Mouse (Mus musculus) telencephalon, adult 2 months (tissue): ENCODE results near the gene Nlrc5.
"Not testable (repeated sequence)": the region's sequence is repeated elsewhere in the genome, so short reads cannot be mapped to it uniquely, and the experiment has no call there.

ENCODE experiments used
- DNase-seq: peaks from one replicate; pipeline ENCODE4 v3.0.0-alpha.2; 2011; ENCODE audit warnings: low read depth, low spot score

The Nlrc5 gene

GRCm38 (mm10) chr8:94433981-94434466 is at the start of gene Nlrc5:
TSS of gene Nlrc5 (plus strand) at chr8:94434356.
- DNase-seq: peak; percentile 18

- no peak for DNase-seq
These were observed 48.5 kb upstream of the Nlrc5 start for GRCm38 (mm10) chr8:94385506-94386213.

DNA sequence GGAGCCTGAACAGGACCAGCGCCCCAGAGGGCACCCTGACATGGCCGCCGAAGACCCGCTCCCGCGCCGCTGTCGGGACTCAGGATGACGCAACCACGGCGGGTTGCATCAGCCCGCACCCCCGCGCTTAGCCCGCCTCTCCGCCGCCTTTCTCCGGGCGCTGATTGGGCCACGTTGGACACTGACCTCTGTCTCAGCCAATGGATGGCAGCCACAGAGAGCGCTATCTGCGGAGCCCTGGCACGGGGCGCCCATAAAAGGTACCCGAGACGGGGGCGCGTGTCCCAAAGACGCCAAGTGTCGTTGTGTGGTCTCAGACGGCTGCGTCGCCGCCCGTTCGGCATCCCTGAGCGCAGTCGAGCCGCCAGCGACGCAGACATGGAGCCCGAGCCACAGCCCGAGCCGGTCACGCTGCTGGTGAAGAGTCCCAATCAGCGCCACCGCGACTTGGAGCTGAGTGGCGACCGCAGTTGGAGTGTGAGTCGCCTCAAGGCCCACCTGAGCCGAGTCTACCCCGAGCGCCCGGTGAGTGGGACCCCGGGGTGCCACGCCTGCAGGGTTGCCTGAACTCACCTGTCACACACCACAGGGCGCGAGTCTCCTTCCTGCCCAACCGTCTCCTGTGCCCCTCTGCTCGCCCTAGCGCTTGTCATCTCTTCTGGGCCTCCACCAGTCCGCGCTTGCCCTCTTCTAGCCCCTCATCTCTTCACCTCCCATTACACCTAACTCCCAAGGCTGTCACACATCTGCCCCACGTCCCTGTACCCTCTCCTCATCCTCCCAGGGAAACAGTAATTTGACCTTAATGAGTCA is 47.7 kb upstream of the Nlrc5 start, which contains the start of gene Herpud1:
Gene Herpud1, plus strand, starts transcription at position 225 of the 813 bp plus-strand sequence.
- DNase-seq: peak; percentile 94

GRCm38 (mm10) chr8:94387027-94387684 is 47.0 kb upstream of the Nlrc5 start:
- DNase-seq: no peak

DNA sequence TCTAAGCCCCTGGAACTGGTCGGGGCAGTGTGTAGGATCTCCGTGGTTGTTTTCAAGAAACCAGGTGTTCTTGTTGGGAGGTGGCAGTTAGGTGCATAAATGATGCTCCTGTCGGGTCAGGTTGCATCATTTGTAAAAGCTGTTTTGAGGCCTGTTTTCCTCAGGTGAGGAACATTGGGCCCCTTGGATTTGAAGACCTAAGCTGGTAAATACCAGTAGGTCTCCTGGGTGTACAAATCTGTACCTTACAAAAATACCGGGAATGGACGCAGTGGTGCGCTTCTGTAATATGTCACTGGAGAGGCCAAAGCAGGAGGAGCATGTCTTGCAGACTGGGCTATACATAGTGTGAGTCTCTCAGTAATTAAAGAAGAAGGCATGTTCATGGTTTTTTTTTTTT is 46.4 kb upstream of the Nlrc5 start:
- DNase-seq: no peak

DNA sequence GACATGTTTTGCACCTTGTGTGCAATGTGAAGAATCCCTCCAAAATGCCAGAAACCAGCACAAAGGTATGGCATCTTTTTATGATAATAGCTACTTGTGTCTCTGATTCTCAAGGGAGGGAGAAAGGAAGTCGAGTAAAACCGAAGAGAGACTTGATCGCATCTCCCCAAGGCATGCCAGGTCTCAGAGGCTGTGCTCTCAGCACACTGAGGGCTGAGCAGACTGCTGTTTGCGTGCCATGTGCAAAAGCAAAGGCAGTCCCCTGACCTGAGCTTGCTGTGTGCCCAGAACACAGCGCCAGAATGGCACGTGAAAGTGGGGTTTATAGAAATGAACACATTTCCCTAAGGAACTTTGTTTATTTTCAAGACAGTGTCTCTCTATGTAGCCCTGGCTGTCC is 44.6 kb upstream of the Nlrc5 start:
- DNase-seq: no peak

DNA sequence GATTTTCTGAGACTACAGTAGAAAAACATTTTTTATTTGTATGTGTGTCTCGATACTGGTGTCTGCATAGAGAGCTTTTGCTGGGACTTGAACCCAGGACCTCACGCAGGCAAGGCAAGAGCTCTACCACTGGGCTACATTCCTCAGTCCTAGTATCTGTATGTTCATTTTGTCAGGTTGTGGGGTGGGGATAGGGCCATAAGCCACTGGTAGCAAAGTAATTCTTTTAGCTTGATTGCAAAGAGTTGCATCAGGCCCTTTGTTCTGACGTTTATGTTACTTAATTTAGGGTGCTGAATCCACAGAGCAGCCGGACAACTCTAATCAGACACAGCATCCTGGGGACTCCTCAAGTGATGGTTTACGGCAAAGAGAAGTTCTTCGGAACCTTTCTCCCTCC is 43.7 kb upstream of the Nlrc5 start:
- DNase-seq: no peak

- no peak for DNase-seq
These were observed 43.2 kb upstream of the Nlrc5 start for GRCm38 (mm10) chr8:94390910-94391309.

DNA sequence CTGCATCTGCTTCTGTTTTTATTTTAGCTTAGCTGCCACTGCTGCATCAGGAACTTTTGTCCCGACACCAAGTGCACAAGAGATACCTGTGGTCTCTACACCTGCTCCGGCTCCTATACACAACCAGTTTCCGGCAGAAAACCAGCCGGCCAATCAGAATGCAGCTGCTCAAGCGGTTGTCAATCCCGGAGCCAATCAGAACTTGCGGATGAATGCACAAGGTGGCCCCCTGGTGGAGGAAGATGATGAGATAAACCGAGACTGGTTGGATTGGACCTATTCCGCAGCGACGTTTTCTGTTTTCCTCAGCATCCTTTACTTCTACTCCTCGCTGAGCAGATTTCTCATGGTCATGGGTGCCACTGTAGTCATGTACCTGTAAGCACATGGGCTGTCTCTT is 42.0 kb upstream of the Nlrc5 start:
- DNase-seq: no peak

GRCm38 (mm10) chr8:94392648-94393047 is 41.5 kb upstream of the Nlrc5 start:
- no peak for DNase-seq

GRCm38 (mm10) chr8:94395851-94396540 is 38.2 kb upstream of the Nlrc5 start:
- DNase-seq: no peak

GRCm38 (mm10) chr8:94396964-94397657 is 37.0 kb upstream of the Nlrc5 start:
- no peak for DNase-seq

- no peak for DNase-seq
These were observed 35.6 kb upstream of the Nlrc5 start for GRCm38 (mm10) chr8:94398587-94398986.

DNA sequence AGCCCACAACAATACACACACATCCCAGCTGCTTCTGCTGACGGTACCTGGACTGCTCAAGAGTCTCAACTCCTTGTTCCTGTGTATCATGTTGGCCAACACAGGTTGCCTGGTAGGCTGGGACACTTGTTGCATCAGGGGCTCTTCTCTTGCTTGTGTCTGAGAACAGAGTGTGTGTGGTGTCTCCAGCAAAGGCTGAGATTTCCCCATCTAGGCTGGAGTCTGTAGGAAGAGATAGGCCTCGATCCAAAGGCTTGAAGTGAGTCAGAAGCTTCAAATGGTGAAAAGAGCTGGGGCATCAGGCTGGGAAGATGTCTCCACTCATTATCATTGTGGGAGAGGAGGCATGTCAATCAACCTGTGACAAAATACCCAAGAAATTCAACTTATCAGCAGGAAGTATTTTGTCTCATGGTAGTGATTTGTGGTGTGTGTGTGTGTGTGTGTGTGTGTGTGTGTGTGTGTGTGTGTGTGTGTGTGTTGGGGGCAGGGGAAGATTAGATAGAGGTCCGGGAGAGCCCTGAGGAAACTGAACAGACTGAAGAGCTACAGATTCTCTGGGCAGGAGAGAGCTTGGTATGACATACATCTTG is 34.7 kb upstream of the Nlrc5 start:
- no peak for DNase-seq

- not testable (repeated sequence) for DNase-seq
These were observed 34.2 kb upstream of the Nlrc5 start for GRCm38 (mm10) chr8:94399957-94400356.

DNA sequence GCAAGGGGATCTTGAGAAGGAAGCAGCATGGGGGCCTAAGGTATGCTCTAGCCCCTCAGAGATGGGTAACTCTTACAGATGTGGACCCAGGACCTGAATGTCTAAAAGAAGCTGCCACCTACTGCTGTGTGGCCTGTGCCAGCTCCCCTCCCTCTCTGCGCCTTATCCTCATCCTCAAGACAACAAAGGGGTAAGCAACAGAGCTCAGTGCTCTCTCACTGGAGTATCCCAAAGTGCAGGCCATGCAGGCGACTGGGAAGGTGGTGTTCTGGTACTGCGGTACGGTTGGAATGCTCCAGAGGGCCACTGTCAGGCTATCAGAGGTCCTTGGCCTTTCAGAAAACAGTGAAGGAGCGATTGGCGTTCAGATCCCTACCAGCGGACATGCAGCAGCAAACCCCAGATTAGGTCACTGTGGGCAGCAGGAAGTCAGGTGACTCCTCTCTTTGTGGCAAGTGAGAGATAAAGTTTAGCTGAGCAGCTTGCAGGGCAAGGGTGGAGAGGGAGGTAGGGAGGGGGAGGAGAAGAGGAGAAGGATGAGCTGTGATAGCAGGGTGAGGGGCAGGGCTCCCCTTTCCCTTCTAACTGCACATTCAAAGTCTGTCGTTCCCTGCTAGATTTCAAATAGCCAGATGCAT is 25.6 kb upstream of the Nlrc5 start:
- DNase-seq: no peak

GRCm38 (mm10) chr8:94409523-94409922 is 24.6 kb upstream of the Nlrc5 start:
- no peak for DNase-seq

GRCm38 (mm10) chr8:94412518-94412917 is 21.6 kb upstream of the Nlrc5 start:
- no peak for DNase-seq

GRCm38 (mm10) chr8:94413509-94413908 is 20.6 kb upstream of the Nlrc5 start:
- DNase-seq: no peak

DNA sequence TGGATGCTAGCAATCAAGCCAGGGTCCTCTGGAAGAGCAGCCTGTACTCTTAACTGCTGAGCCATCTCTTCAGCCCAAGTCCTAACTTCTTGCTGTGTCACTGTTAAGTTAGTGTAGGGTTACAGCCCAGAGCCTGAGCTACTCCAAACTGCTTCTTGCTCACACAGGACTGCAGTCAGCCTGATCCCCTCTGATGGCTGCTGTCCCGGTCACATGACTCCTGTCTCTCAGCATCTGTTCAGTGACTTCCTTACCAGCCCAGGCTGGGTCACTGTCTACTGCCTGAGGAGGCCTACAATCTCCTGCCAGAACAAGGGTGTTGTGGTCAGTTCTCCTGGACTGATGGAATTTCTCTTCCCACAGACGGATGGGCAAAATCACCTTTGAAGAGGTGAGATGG is 18.9 kb upstream of the Nlrc5 start:
- DNase-seq: no peak
